In genomic region chr2:157792840-157793552, GRCm38 (mm10) we compare ENCODE assay signal across 17 mouse cellular contexts. TPM values are rescaled to one million over a fixed set of nuclear protein-coding genes. Genes with fewer than 3 reads are reported as not detected.
DNase-seq lines count a peak whose midpoint lies in the region; ATAC-seq lines count a peak whose summit lies in the region.
"Had no signal": no experiment of that assay in that cellular context is flagged by ENCODE, and none has a peak within 500 bp of the region (broad histone marks: within the 10 kb centered on the region; RNA-seq: fewer than 3 reads in every experiment).

No protein-coding gene starts in this region.

- peak; percentile 42; the same call in 1 of the 2 replicates for ATAC-seq in liver, embryonic 15.5 days (ENCODE audit: insufficient read depth)
- peak; percentile 84 for ATAC-seq in megakaryocyte progenitor cell, adult 5-6 weeks (replicated peaks; ENCODE audit: poor library complexity)
- no peak for ATAC-seq in inflammation-experienced regulatory T-cells, adult 6 months

- no peak overlapping the region for H3K4me2 ChIP-seq in liver, embryonic 15.5 days
- H3K4me2 ChIP-seq: hindbrain, embryonic 14.5 days; lung, embryonic 15.5 days; stomach, embryonic 15.5 days had no signal

- peaks cover 15% of the 10 kb centered on the region for H3K4me1 ChIP-seq in liver, embryonic 15.5 days (replicated peaks)
- peaks cover 14% of the 10 kb centered on the region for H3K4me1 ChIP-seq in embryonic facial prominence, embryonic 10.5 days
- H3K4me1 ChIP-seq: lung, embryonic 15.5 days; stomach, embryonic 15.5 days had no signal

- DNase-seq in liver (no peak), MEL-GATA-1-ER (ENCODE audit: extremely low read depth, low read depth) (peak; percentile 26)
- DNase-seq in embryonic facial prominence, embryonic 10.5 days (ENCODE audit: low spot score): no peak
- no peak for DNase-seq in layer of hippocampus, adult 8-10 months (ENCODE audit: low spot score in 2 of 2)
- DNase-seq: gastrocnemius, postnatal 14 days; kidney, adult 18-20 months; kidney, postnatal 14 days; layer of hippocampus, adult 9-11 months; right cerebral cortex, postnatal 14 days; thymus, adult 2 months had no signal

- peaks cover 3% of the 10 kb centered on the region; the same call in 1 of the 2 replicates for H3K36me3 ChIP-seq in liver, embryonic 15.5 days (replicated peaks)
- H3K36me3 ChIP-seq in embryonic facial prominence, embryonic 10.5 days (replicated peaks): peaks cover 32% of the 10 kb centered on the region

- no peak overlapping the region for H3K27ac ChIP-seq in liver, embryonic 15.5 days (replicated peaks)
- H3K27ac ChIP-seq in embryonic facial prominence, embryonic 10.5 days (replicated peaks): peak overlapping the region; percentile 40; the same call in 1 of the 2 replicates
- H3K27ac ChIP-seq: lung, embryonic 15.5 days; stomach, embryonic 15.5 days had no signal

- H3K9me3 ChIP-seq in liver, embryonic 15.5 days (replicated peaks): no peaks in the 10 kb centered on the region
- H3K9me3 ChIP-seq in embryonic facial prominence, embryonic 10.5 days: no peaks in the 10 kb centered on the region
- H3K9me3 ChIP-seq: G1E; lung, embryonic 15.5 days; stomach, embryonic 15.5 days had no signal

- no peak overlapping the region for H3K4me3 ChIP-seq in liver, embryonic 15.5 days (replicated peaks)
- no peak overlapping the region for H3K4me3 ChIP-seq in embryonic facial prominence, embryonic 10.5 days
- H3K4me3 ChIP-seq: lung, embryonic 15.5 days; stomach, embryonic 15.5 days had no signal

- H3K27me3 ChIP-seq in liver, embryonic 15.5 days: no peaks in the 10 kb centered on the region
- H3K27me3 ChIP-seq in embryonic facial prominence, embryonic 10.5 days (replicated peaks; ENCODE audit: low read depth, poor library complexity, severe bottlenecking): no peaks in the 10 kb centered on the region
- H3K27me3 ChIP-seq: lung, embryonic 15.5 days; stomach, embryonic 15.5 days had no signal

- WGBS in liver, embryonic 15.5 days (ENCODE audit: insufficient replicate concordance): 50% methylated on average over 10 of the region's 10 CpGs
- WGBS in embryonic facial prominence, embryonic 10.5 days: 91% methylated on average over 10 of the region's 10 CpGs

- H3K9ac ChIP-seq in liver, embryonic 15.5 days: no peak overlapping the region
- H3K9ac ChIP-seq: hindbrain, embryonic 14.5 days; lung, embryonic 15.5 days; stomach, embryonic 15.5 days had no signal

RNA-seq across cellular contexts. Expression of gene Ctnnbl1, which starts 55.8 kb away (rescaled TPM):
- 20.7 and 20.8 TPM in 2 replicates for polyA plus RNA-seq in liver, embryonic 15.5 days (2015; fragmentation: Nextera tagmentation; extraction: Ambion mirVana)
- polyA plus RNA-seq in embryonic facial prominence, embryonic 10.5 days (2016; fragmentation: Nextera tagmentation; extraction: Ambion mirVana): 93.8 and 98.1 TPM in 2 replicates
- total RNA-seq in megakaryocyte progenitor cell, adult 5-6 weeks (2015): 22.5 and 26.0 TPM in 2 replicates
- 44.0 and 52.0 TPM in 2 replicates for total RNA-seq in megakaryocyte progenitor cell, adult 5-6 weeks (2017)
- 10 to 100 TPM; 27.3 to 37.7 (median 29.8) TPM for total RNA-seq in layer of hippocampus, adult 8-10 months (2022)
- polyA plus RNA-seq in inflammation-experienced regulatory T-cells, adult 6 months (2017; shearing (Covaris generic)): 10 to 100 TPM; 45.7 to 73.0 (median 53.6) TPM
